Mouse (Mus musculus) midbrain, embryonic 10.5 days (tissue): ENCODE results near the gene Gbgt1. TPM values are rescaled to one million over a fixed set of nuclear protein-coding genes. Genes with fewer than 3 reads are reported as not detected.

Source experiments
- DNase-seq: peaks from one replicate; pipeline ENCODE4 v3.0.0-alpha.2; 2017; ENCODE audit warnings: low spot score
- H3K27ac ChIP-seq: fragments of 300-500 bp; sonication (generic); replicated peaks from 2 replicates; pipeline ENCODE4 v1.5.1; 2016; ENCODE audit warnings: mild to moderate bottlenecking
- H3K27me3 ChIP-seq: fragments of 300-500 bp; sonication (generic); 2 replicates; pipeline ENCODE4 v1.6.1; 2016; ENCODE audit warnings: low read depth, mild to moderate bottlenecking; ENCODE audit not compliant: poor library complexity, severe bottlenecking
- H3K36me3 ChIP-seq: fragments of 300-500 bp; sonication (generic); 2 replicates; pipeline ENCODE4 v1.6.1; 2016; ENCODE audit warnings: mild to moderate bottlenecking, moderate library complexity
- H3K4me1 ChIP-seq: fragments of 300-500 bp; sonication (generic); 2 replicates; pipeline ENCODE4 v1.6.1; 2016
- H3K4me3 ChIP-seq: fragments of 300-500 bp; sonication (generic); 2 replicates; pipeline ENCODE4 v1.5.1; 2016; ENCODE audit warnings: mild to moderate bottlenecking, moderate library complexity
- H3K9me3 ChIP-seq: fragments of 300-500 bp; sonication (generic); replicated peaks from 2 replicates; pipeline ENCODE4 v1.6.1; 2016; ENCODE audit warnings: mild to moderate bottlenecking
- WGBS: fragments of 180-500 bp; shearing (Covaris S2); methylation state at CpG from one replicate; pipeline ENCODE4 v1.1.7; 2016; 5-methylcytosine and 5-hydroxymethylcytosine counted together
- polyA plus RNA-seq: library from polyadenylated mRNA; unstranded; fragments of >200 nt; fragmentation: Nextera tagmentation; extraction: Ambion mirVana; gene quantifications from 2 replicates; pipeline ENCODE4 v1.2.1, GENCODE M21; 2016

The Gbgt1 gene
- polyA plus RNA-seq, 1 experiment from 2014 or later = not detected

- 16% methylated on average over 11 of the region's 11 CpGs for WGBS
- Histone ChIP-seq H3K27me3 (no peaks in the 10 kb centered on the region), H3K4me3 (peak overlapping the region; percentile 18; the same call in 1 of the 2 replicates), H3K9me3 (no peaks in the 10 kb centered on the region), H3K36me3 (peaks cover 9% of the 10 kb centered on the region), H3K27ac (peak overlapping the region; percentile 81), H3K4me1 (peaks cover 76% of the 10 kb centered on the region)
- DNase-seq = peak; percentile 81
Measured at GRCm38 (mm10) chr2:28525219-28525942, 28.7 kb downstream of the Gbgt1 start.

GRCm38 (mm10) chr2:28525943-28526876 is 29.5 kb downstream of the Gbgt1 start:
- Histone ChIP-seq H3K27ac (peak overlapping the region; percentile 81), H3K4me1 (peaks cover 82% of the 10 kb centered on the region), H3K36me3 (peaks cover 9% of the 10 kb centered on the region), H3K4me3 (0 out of 2 replicates have a peak overlapping the region, but pooled peaks have one; percentile 18), H3K9me3 (no peaks in the 10 kb centered on the region), H3K27me3 (no peaks in the 10 kb centered on the region)
- no peak for DNase-seq
- WGBS = 45% methylated on average over 12 of the region's 12 CpGs

DNA sequence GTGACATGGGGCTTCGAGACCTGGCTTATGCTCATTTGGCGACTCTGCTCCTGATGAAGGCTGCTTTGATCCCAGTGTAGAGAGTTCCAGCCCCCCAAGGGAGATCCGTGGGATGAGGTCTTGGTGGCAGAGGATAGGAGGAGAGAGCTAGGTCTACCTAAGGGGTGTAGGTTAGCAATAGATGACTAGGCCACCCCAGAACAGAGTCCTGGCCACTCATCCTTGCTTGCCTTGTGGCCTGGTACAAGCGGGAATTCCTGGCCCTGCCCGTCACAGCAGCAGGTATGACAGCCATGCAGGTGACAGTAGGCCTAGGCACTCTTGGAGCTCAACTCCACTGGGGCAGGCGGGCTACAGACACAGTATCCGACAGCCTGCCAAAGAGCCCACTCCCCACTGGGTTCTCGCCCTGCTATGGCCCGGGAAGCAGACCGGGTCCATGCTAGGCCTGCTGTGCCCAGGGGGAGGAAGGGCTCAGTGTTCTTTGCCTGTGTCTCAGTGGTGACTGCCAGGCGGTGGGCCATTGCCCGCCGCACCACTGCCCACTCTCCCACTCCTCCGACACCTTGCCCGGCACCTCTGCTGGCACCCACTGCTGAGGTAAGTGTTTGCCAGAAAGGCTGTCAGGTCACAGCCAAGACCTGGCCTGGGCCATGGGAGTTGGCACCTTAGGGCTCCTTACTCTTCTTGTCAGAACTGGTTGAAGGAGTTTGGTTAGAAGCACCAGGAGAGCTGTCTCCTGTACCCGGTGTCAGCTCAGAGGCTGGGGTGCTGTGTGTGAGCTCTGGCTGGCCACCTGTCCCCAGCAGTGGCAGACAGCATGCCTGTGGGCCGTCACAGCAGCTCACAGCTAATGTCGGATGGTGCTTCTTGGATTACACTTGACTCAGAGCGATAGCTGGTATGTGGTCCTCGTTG is 31.0 kb downstream of the Gbgt1 start:
- Histone ChIP-seq H3K4me3 (no peak overlapping the region), H3K36me3 (no peaks in the 10 kb centered on the region; the same call in 1 of the 2 replicates), H3K9me3 (no peaks in the 10 kb centered on the region), H3K4me1 (peaks cover 94% of the 10 kb centered on the region), H3K27me3 (no peaks in the 10 kb centered on the region), H3K27ac (0 out of 2 replicates have a peak overlapping the region, but pooled peaks have one; percentile 43)
- DNase-seq = no peak
- 89% methylated on average over 20 of the region's 20 CpGs for WGBS

- Histone ChIP-seq H3K27me3 (0 out of 2 replicates have a peak, but pooled peaks cover 3% of the 10 kb centered on the region), H3K9me3 (no peaks in the 10 kb centered on the region), H3K4me3 (no peak overlapping the region), H3K27ac (no peak overlapping the region), H3K36me3 (no peaks in the 10 kb centered on the region), H3K4me1 (peaks cover 97% of the 10 kb centered on the region)
- 87% methylated on average over 7 of the region's 7 CpGs for WGBS
- DNase-seq = no peak
Measured at GRCm38 (mm10) chr2:28528354-28528730, 31.7 kb downstream of the Gbgt1 start.

GRCm38 (mm10) chr2:28529856-28530255 is 33.2 kb downstream of the Gbgt1 start:
- DNase-seq = no peak
- no peaks in the 10 kb centered on the region for H3K9me3 ChIP-seq
- 77% methylated on average over 4 of the region's 4 CpGs for WGBS
- peaks cover 97% of the 10 kb centered on the region for H3K4me1 ChIP-seq
- H3K27me3 ChIP-seq = peaks cover 15% of the 10 kb centered on the region; the same call in 1 of the 2 replicates
- H3K36me3 ChIP-seq = no peaks in the 10 kb centered on the region
- H3K27ac ChIP-seq = peak overlapping the region; percentile 25
- H3K4me3 ChIP-seq = no peak overlapping the region

DNA sequence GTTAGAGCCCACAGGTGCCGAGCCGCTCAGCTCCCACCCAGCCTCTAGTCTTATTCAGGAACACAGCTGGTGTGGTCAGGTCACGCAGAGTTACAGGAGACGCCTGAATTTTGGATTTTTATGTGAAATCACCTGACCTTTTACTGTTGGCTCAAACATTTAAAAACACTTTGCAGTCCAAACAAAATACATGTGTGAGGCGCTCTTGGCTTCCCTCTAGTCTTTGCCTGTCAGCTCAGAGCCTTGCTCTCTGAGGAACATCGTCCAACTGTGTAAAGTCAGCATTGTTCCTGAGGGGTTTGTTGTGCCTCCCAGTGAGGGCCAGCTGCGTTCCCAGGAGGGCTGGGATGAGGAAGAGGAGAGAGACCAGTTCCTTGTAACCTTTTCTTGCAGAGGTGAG is 33.6 kb downstream of the Gbgt1 start:
- Histone ChIP-seq H3K4me1 (peaks cover 97% of the 10 kb centered on the region), H3K4me3 (no peak overlapping the region), H3K27me3 (peaks cover 15% of the 10 kb centered on the region; the same call in 1 of the 2 replicates), H3K9me3 (no peaks in the 10 kb centered on the region), H3K27ac (peak overlapping the region; percentile 72), H3K36me3 (no peaks in the 10 kb centered on the region)
- no peak for DNase-seq
- 63% methylated on average over 7 of the region's 7 CpGs for WGBS

DNA sequence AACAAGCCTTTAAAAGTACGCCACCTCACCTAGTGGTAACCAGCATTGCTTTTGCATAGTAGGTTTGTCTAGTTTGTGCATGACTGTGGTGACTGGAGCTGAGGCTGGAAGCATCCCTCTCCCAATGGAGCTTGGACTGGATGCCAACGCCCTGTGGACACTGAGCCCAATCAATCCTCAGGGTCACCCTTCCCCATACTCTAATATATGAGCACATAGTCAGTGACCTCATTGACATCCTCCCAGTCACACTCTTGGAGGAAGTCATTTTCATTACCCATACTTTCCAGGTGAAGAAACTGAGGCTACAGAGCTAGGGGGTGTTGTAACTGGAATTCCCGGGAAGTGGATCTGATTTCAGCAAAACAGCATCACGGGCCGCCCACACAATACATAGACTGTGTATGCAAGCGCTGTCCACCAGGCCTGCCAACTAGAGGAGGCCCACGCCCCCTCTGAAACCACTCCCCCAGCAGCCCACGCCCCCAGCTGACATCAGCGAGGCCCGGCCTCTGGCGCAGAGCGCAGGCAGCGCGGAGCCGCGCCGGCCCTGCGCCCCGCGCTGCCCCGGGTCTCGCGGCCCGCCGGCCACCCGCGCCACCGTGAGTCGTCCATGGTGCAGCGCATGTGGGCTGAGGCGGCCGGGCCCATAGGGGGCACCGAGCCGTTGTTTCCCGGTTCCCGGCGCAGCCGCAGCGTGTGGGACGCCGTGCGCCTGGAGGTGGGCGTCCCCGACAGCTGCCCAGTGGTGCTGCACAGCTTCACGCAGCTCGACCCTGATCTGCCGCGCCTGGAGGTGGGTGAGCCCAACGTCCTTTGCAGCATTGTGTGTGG is 36.5 kb downstream of the Gbgt1 start:
- WGBS = 3% methylated on average over 49 of the region's 49 CpGs
- Histone ChIP-seq H3K4me3 (peak overlapping the region; percentile 70), H3K27ac (peak overlapping the region; percentile 84), H3K9me3 (no peaks in the 10 kb centered on the region), H3K36me3 (no peaks in the 10 kb centered on the region), H3K27me3 (peaks cover 15% of the 10 kb centered on the region; the same call in 1 of the 2 replicates), H3K4me1 (peaks cover 98% of the 10 kb centered on the region)
- peak; percentile 85 for DNase-seq

- no peak for DNase-seq
Measured at GRCm38 (mm10) chr2:28533901-28534435, 37.3 kb downstream of the Gbgt1 start.

GRCm38 (mm10) chr2:28534436-28535262 is 38.0 kb downstream of the Gbgt1 start:
- 32% methylated on average over 11 of the region's 11 CpGs for WGBS
- DNase-seq = peak; percentile 32

More at GRCm38 (mm10) chr2:28533901-28534435, 37.3 kb downstream of the Gbgt1 start:
- Histone ChIP-seq H3K4me1 (peaks cover 99% of the 10 kb centered on the region), H3K36me3 (no peaks in the 10 kb centered on the region), H3K9me3 (no peaks in the 10 kb centered on the region), H3K27ac (peak overlapping the region; percentile 84), H3K4me3 (peak overlapping the region; percentile 70), H3K27me3 (peaks cover 15% of the 10 kb centered on the region; the same call in 1 of the 2 replicates)
- 75% methylated on average over 7 of the region's 7 CpGs for WGBS

GRCm38 (mm10) chr2:28535263-28535540 is 38.5 kb downstream of the Gbgt1 start:
- no peak for DNase-seq
- Histone ChIP-seq H3K27ac (peak overlapping the region; percentile 84), H3K9me3 (no peaks in the 10 kb centered on the region), H3K36me3 (0 out of 2 replicates have a peak, but pooled peaks cover under 1% of the 10 kb centered on the region), H3K4me1 (peaks cover 100% of the 10 kb centered on the region), H3K27me3 (peaks cover 15% of the 10 kb centered on the region; the same call in 1 of the 2 replicates), H3K4me3 (peak overlapping the region; percentile 70)
- WGBS = 45% methylated on average over 4 of the region's 4 CpGs

More at GRCm38 (mm10) chr2:28534436-28535262, 38.0 kb downstream of the Gbgt1 start:
- peaks cover 100% of the 10 kb centered on the region for H3K4me1 ChIP-seq
- peaks cover 15% of the 10 kb centered on the region; the same call in 1 of the 2 replicates for H3K27me3 ChIP-seq
- no peaks in the 10 kb centered on the region for H3K36me3 ChIP-seq
- H3K4me3 ChIP-seq = peak overlapping the region; percentile 70
- no peaks in the 10 kb centered on the region for H3K9me3 ChIP-seq
- H3K27ac ChIP-seq = peak overlapping the region; percentile 84
